Mouse (Mus musculus): ENCODE results near the gene Asprv1. TPM values are rescaled to one million over a fixed set of nuclear protein-coding genes. Genes with fewer than 3 reads are reported as not detected.

Gene Asprv1
- polyA plus RNA-seq, 1 experiment from 2014 or later = 0.17 TPM

GRCm38 (mm10) chr6:86638434-86638833 lies 10.5 kb downstream of the Asprv1 start:
- no peak overlapping the region for H3K27ac ChIP-seq
- no peak overlapping the region for H3K4me3 ChIP-seq (ENCODE audit: inconsistent target)
- no peaks in the 10 kb centered on the region for H3K79me2 ChIP-seq (ENCODE audit: inconsistent target)
- 71% methylated on average over 2 of the region's 2 CpGs for WGBS (ENCODE audit: missing documents)
- no peaks in the 10 kb centered on the region for H3K36me3 ChIP-seq (ENCODE audit: inconsistent target)

GRCm38 (mm10) chr6:86639180-86640160 lies 11.5 kb downstream of the Asprv1 start:
- H3K79me2 ChIP-seq (ENCODE audit: inconsistent target) = no peaks in the 10 kb centered on the region
- H3K36me3 ChIP-seq (ENCODE audit: inconsistent target) = no peaks in the 10 kb centered on the region
- H3K27ac ChIP-seq = no peak overlapping the region
- H3K4me3 ChIP-seq (ENCODE audit: inconsistent target) = no peak overlapping the region
- WGBS (ENCODE audit: missing documents) = 63% methylated on average over 18 of the region's 18 CpGs

- WGBS (ENCODE audit: missing documents) = 100% methylated on average over 3 of the region's 3 CpGs
- Histone ChIP-seq H3K27ac (no peak overlapping the region), H3K4me3 (ENCODE audit: inconsistent target) (no peak overlapping the region), H3K79me2 (ENCODE audit: inconsistent target) (no peaks in the 10 kb centered on the region), H3K36me3 (ENCODE audit: inconsistent target) (no peaks in the 10 kb centered on the region)
Observed at GRCm38 (mm10) chr6:86640161-86640560, 12.2 kb downstream of the Asprv1 start.

GRCm38 (mm10) chr6:86640776-86641175 lies 12.8 kb downstream of the Asprv1 start:
- H3K4me3 ChIP-seq (ENCODE audit: inconsistent target) = no peak overlapping the region
- H3K36me3 ChIP-seq (ENCODE audit: inconsistent target) = no peaks in the 10 kb centered on the region
- no peak overlapping the region for H3K27ac ChIP-seq
- 99% methylated on average over 8 of the region's 8 CpGs for WGBS (ENCODE audit: missing documents)
- H3K79me2 ChIP-seq (ENCODE audit: inconsistent target) = no peaks in the 10 kb centered on the region

GRCm38 (mm10) chr6:86641716-86642115 lies 13.8 kb downstream of the Asprv1 start:
- Histone ChIP-seq H3K27ac (no peak overlapping the region), H3K4me3 (ENCODE audit: inconsistent target) (no peak overlapping the region), H3K79me2 (ENCODE audit: inconsistent target) (no peaks in the 10 kb centered on the region), H3K36me3 (ENCODE audit: inconsistent target) (no peaks in the 10 kb centered on the region)
- 86% methylated on average over 8 of the region's 8 CpGs for WGBS (ENCODE audit: missing documents)

GRCm38 (mm10) chr6:86644775-86645400 lies 16.9 kb downstream of the Asprv1 start:
- WGBS (ENCODE audit: missing documents) = 90% methylated on average over 3 of the region's 3 CpGs
- Histone ChIP-seq H3K36me3 (ENCODE audit: inconsistent target) (peaks cover 19% of the 10 kb centered on the region), H3K27ac (no peak overlapping the region), H3K4me3 (ENCODE audit: inconsistent target) (no peak overlapping the region), H3K79me2 (ENCODE audit: inconsistent target) (no peaks in the 10 kb centered on the region)

GRCm38 (mm10) chr6:86645551-86645950 lies 17.6 kb downstream of the Asprv1 start:
- Histone ChIP-seq H3K4me3 (ENCODE audit: inconsistent target) (no peak overlapping the region), H3K79me2 (ENCODE audit: inconsistent target) (no peaks in the 10 kb centered on the region), H3K36me3 (ENCODE audit: inconsistent target) (peaks cover 26% of the 10 kb centered on the region), H3K27ac (no peak overlapping the region)
- 97% methylated on average over 4 of the region's 4 CpGs for WGBS (ENCODE audit: missing documents)

- H3K4me3 ChIP-seq (ENCODE audit: inconsistent target) = no peak overlapping the region
- no peak overlapping the region for H3K27ac ChIP-seq
- H3K36me3 ChIP-seq (ENCODE audit: inconsistent target) = peaks cover 32% of the 10 kb centered on the region
- no peaks in the 10 kb centered on the region for H3K79me2 ChIP-seq (ENCODE audit: inconsistent target)
- 88% methylated on average over 7 of the region's 7 CpGs for WGBS (ENCODE audit: missing documents)
Observed at GRCm38 (mm10) chr6:86646143-86646542, 18.2 kb downstream of the Asprv1 start.

GRCm38 (mm10) chr6:86653026-86653425 lies 25.1 kb downstream of the Asprv1 start:
- H3K36me3 ChIP-seq (ENCODE audit: inconsistent target) = peaks cover 79% of the 10 kb centered on the region
- H3K27ac ChIP-seq = no peak overlapping the region
- WGBS (ENCODE audit: missing documents) = 94% methylated on average over 5 of the region's 6 CpGs
- H3K79me2 ChIP-seq (ENCODE audit: inconsistent target) = no peaks in the 10 kb centered on the region; the same call in 1 of the 2 replicates
- H3K4me3 ChIP-seq (ENCODE audit: inconsistent target) = no peak overlapping the region

GRCm38 (mm10) chr6:86654270-86654916 lies 26.4 kb downstream of the Asprv1 start:
- 73% methylated on average over 9 of the region's 9 CpGs for WGBS (ENCODE audit: missing documents)
- Histone ChIP-seq H3K36me3 (ENCODE audit: inconsistent target) (peaks cover 79% of the 10 kb centered on the region), H3K4me3 (ENCODE audit: inconsistent target) (no peak overlapping the region), H3K27ac (no peak overlapping the region), H3K79me2 (ENCODE audit: inconsistent target) (no peaks in the 10 kb centered on the region; the same call in 1 of the 2 replicates)

GRCm38 (mm10) chr6:86658501-86658900 lies 30.5 kb downstream of the Asprv1 start:
- Histone ChIP-seq H3K4me3 (ENCODE audit: inconsistent target) (no peak overlapping the region), H3K27ac (no peak overlapping the region), H3K79me2 (ENCODE audit: inconsistent target) (peaks cover 3% of the 10 kb centered on the region; the same call in 1 of the 2 replicates), H3K36me3 (ENCODE audit: inconsistent target) (peaks cover 61% of the 10 kb centered on the region)
- 94% methylated on average over 3 of the region's 3 CpGs for whole genome bisulfite sequencing (ENCODE audit: missing documents)

GRCm38 (mm10) chr6:86660161-86660877 lies 32.4 kb downstream of the Asprv1 start:
- H3K27ac ChIP-seq = peak overlapping the region; percentile 61
- H3K79me2 ChIP-seq (ENCODE audit: inconsistent target) = peaks cover 21% of the 10 kb centered on the region; the same call in 1 of the 2 replicates
- peaks cover 61% of the 10 kb centered on the region for H3K36me3 ChIP-seq (ENCODE audit: inconsistent target)
- H3K4me3 ChIP-seq (ENCODE audit: inconsistent target) = no peak overlapping the region
- 21% methylated on average over 9 of the region's 9 CpGs for WGBS (ENCODE audit: missing documents)

GRCm38 (mm10) chr6:86665076-86665475 lies 37.1 kb downstream of the Asprv1 start:
- H3K4me3 ChIP-seq (ENCODE audit: inconsistent target) = no peak overlapping the region
- H3K27ac ChIP-seq = peak overlapping the region; percentile 65; the same call in 1 of the 2 replicates

More at GRCm38 (mm10) chr6:86665076-86665475, 37.1 kb downstream of the Asprv1 start:
- 75% methylated on average over 5 of the region's 5 CpGs for WGBS (ENCODE audit: missing documents)
- H3K36me3 ChIP-seq (ENCODE audit: inconsistent target) = peaks cover 24% of the 10 kb centered on the region; the same call in 1 of the 2 replicates
- H3K79me2 ChIP-seq (ENCODE audit: inconsistent target) = peaks cover 47% of the 10 kb centered on the region; the same call in 1 of the 2 replicates
